Mouse (Mus musculus) brain, embryonic 14.5 days (tissue): Measurements from ENCODE around the gene Bcl2.

Experiments
- CTCF ChIP-seq: fragments of 200-500 bp; IDR thresholded peaks from 2 replicates; pipeline ENCODE4 v1.5.1; 2012; ENCODE audit warnings: inconsistent platforms, mild to moderate bottlenecking, moderate library complexity, borderline replicate concordance; ENCODE audit not compliant: insufficient read depth, insufficient read length; ENCODE audit errors: extremely low read depth
- POLR2A ChIP-seq: fragments of 200-500 bp; IDR thresholded peaks from 2 replicates; pipeline ENCODE4 v1.6.1; 2012; ENCODE audit warnings: mild to moderate bottlenecking, inconsistent platforms, borderline replicate concordance; ENCODE audit not compliant: poor library complexity, insufficient read depth, insufficient read length, severe bottlenecking; ENCODE audit errors: extremely low read depth

DNA sequence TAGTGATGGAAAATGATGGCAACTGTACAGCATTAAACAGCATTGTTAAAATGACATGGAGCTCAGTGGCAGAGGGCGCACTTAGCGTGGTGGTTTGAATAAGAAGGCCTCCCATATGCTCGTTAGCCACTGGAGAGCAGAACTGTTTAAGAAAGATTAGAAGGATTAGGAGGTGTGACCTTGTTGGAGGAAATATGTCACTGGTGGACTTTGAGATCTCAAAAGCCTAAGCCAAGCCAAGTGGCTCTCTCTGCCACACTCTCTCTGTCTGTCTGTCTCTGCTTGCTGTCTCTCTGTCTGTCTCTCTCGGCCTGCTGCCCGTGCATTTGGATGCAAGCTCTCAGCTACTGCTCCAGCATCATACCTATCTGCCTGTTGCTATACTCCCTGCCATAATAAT, 17.6 kb downstream of the Bcl2 start:
- TF ChIP-seq CTCF, result no peak
- TF ChIP-seq POLR2A, result no peak
